Mouse (Mus musculus) hindlimb bud, embryonic 11.5 days (tissue): ENCODE results near the gene Alg5.
"Not testable (repeated sequence)": the region's sequence is repeated elsewhere in the genome, so short reads cannot be mapped to it uniquely, and the experiment has no call there.

Experiments
- DNase-seq: peaks from one replicate; pipeline ENCODE4 v3.0.0-alpha.2; 2012; ENCODE audit warnings: low read depth, low spot score; ENCODE audit errors: extremely low spot score

The Alg5 gene

GRCm38 (mm10) chr3:54736101-54736927, 975 bp downstream of the Alg5 start:
- no peak for DNase-seq

DNA sequence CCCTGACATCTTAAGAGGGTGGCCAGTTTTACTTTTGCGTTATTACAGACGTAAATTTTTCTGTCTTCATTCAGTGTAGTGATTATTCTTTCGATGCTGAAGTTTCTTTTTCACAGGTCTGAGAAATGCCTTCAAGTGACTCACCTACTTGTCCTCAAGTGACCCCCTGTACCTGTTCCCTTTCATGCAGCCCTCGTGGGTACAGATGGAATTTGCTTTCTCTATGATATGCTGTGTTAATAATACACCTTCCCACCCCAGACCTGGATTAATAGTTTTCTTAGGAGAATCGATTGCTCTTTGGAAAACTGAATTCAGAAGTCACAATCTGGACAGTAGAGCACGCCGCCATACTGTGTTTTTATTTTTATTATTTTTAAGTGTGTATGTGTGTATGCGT, 2.0 kb downstream of the Alg5 start:
- no peak for DNase-seq

DNA sequence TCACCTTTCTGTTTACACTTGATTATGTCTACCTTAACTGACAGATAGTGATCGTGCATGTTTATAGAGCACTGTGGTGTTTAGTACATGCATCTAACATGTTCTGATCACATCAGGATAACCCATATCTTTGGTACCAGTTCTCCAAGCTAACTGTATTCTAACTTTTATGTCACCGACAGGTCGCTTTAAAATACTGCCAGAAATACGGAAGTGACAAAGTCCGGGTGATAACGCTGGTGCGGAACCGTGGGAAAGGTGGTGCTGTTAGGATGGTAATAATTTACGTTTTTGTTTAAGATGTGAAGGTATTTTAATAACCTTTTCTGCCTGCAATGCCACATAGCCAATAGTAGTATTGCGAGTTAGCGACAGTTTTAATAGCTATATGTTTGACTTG, 6.6 kb downstream of the Alg5 start:
- DNase-seq, result no peak

- DNase-seq, result no peak
These were observed 10.5 kb downstream of the Alg5 start for GRCm38 (mm10) chr3:54745799-54746198.

GRCm38 (mm10) chr3:54753411-54753810, 18.1 kb downstream of the Alg5 start:
- DNase-seq, result no peak

GRCm38 (mm10) chr3:54755145-54756041, 20.1 kb downstream of the Alg5 start, which contains the start of gene Smad9:
Gene Smad9, plus strand, starts transcription at chr3:54755582.
- no peak for DNase-seq

DNA sequence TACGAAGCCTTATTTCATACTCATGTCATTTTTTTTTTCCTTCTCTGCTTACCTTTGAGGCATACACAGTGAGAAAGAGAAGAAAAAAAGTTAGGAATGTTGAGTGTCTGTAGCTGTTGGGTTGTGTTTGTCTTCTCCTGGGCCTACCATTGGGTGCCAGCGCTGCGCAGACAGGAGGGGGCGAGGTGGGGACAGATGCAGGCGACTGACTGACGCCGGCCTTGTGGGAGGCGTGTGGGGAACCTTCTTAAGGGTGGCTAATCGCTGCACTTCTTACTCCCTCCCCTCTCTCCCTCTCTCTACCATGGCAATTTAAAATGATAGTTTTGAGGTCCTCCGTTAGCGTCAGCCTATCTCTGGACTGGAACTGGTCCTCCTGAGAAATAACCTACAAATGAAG, 20.7 kb downstream of the Alg5 start:
- DNase-seq, result no peak

- no peak for DNase-seq
These were observed 22.1 kb downstream of the Alg5 start for GRCm38 (mm10) chr3:54757446-54757845.

DNA sequence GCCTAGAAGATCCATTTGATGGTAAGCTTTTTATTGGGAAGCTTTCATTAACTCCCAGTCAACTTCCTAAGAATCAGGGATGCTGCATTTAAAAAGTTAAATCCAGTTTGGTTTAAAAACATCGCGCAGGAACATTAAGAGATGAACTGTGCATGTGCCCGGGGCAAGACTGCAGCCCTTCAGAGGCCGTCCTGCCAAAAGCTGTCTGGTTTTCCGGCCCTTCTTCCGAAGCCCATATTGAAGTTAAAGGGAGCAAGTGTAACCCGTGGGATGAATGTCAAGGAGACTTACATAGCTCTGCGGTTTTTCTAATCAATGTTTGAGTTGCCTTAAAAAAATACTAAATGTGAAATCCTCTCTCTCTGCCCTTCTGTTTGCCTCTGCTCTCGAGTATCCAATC, 23.9 kb downstream of the Alg5 start:
- DNase-seq, result no peak

- DNase-seq, result no peak
These were observed 25.2 kb downstream of the Alg5 start for GRCm38 (mm10) chr3:54760321-54761115.

- DNase-seq, result no peak
These were observed 25.9 kb downstream of the Alg5 start for GRCm38 (mm10) chr3:54761258-54761657.

GRCm38 (mm10) chr3:54764418-54764817, 29.1 kb downstream of the Alg5 start:
- no peak for DNase-seq

GRCm38 (mm10) chr3:54765521-54765920, 30.2 kb downstream of the Alg5 start:
- DNase-seq, result not testable (repeated sequence)

- DNase-seq, result no peak
These were observed 30.7 kb downstream of the Alg5 start for GRCm38 (mm10) chr3:54766034-54766433.

GRCm38 (mm10) chr3:54766811-54767210, 31.5 kb downstream of the Alg5 start:
- DNase-seq, result no peak

DNA sequence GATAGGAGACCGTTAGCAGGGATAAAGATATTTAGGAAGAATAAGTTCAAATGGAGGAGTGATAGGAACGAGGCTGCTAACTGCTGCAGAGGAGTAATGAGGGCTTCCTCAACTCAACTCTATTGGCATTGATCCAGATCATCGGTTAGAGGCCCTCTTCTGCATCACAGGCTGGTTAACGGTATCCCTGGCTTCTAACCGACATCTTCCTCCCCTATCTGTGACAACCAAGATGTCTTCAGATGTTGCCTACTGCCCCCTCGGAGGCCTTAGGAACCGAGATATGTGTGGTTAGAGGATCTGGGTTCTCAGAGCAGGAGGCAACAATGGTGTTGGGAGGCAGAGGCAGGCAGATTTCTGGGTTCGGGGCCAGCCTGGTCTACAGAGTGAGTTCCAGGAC, 33.3 kb downstream of the Alg5 start:
- no peak for DNase-seq

GRCm38 (mm10) chr3:54769349-54770275, 34.3 kb downstream of the Alg5 start:
- DNase-seq, result no peak

GRCm38 (mm10) chr3:54773613-54774012, 38.3 kb downstream of the Alg5 start:
- DNase-seq, result no peak

DNA sequence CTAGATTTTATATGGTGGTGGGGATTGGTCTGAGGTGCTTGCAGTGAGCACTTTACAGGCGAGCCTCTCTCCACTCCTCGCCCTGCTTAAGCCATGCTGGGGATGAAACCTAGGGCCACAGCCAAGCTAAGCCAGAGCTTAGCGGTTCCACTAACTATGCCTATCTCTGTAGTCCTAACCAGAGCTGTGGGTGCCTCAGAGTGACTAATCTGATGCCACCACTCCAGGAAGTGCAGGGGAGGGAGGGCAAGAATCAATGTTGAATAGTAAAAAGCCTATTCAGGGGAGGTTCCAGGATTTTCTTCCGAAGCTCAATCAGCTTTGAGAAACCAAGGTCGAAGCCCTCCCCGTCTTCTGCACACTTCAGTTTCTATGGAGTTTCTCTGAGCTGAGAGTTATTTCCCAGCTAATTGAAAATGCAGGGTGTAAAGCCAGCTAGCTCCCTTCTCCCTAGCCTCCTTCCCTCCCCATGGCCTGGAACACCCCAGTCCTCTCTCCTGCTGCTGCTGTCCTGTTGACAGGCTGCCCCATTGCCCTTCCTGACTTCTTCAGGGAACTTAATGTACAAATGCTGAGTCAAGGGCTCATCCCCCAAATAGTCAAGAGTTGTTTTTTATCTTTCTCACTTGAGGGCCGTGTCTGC, 40.8 kb downstream of the Alg5 start:
- no peak for DNase-seq

GRCm38 (mm10) chr3:54790601-54791000, 55.3 kb downstream of the Alg5 start:
- no peak for DNase-seq
